Mouse (Mus musculus): Measurements from ENCODE around the gene S100a10.

- TF ChIP-seq POLR2A (IDR thresholded peaks at IDR 0.05; ENCODE audit: extremely low read depth, insufficient read depth, low read length) (no peak), CTCF (IDR thresholded peaks at IDR 0.05; ENCODE audit: extremely low read depth, insufficient read depth, low read length) (no peak)
These were observed 13.4 kb upstream of the S100a10 start for GRCm38 (mm10) chr3:93541501-93541900.

Data from cortical plate, adult 2 months (tissue).